Mouse (Mus musculus): ENCODE data around the gene Crtc2. TPM values are rescaled to one million over a fixed set of nuclear protein-coding genes. Genes with fewer than 3 reads are reported as not detected.

The Crtc2 gene
- polyA plus RNA-seq, 1 experiment from 2014 or later: 24.6 TPM

DNA sequence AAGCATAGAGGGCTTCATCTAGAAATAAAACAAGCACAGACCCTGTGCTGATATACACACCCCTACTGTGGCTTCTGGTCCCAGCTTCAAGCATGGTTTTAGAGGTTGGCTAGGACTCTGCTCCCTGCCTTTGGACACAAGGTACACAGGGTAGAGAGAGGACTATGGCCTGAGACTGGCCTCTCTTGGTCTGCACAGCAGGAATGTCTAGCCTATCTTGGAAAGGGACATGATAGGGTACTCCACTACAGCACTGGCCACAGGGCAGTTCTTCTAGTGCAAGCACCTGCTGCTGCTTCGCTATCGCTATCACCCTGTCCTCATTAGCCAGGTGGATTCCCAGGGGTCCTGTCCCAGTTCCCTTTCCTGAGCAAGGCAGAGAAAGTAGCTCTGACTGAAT is 12.7 kb upstream of the Crtc2 start:
- Histone ChIP-seq H3K4me1 (ENCODE audit: control insufficient read depth, insufficient read depth, low read length) (peaks cover 7% of the 10 kb centered on the region; the same call in 1 of the 2 replicates), H3K4me3 (ENCODE audit: low read depth, low read length) (no peak overlapping the region), H3K9ac (ENCODE audit: low read depth, low read length) (no peak overlapping the region), H3K4me2 (ENCODE audit: low read length) (no peak overlapping the region), H3K27ac (ENCODE audit: low read length) (no peak overlapping the region), H3K9me3 (replicated peaks; ENCODE audit: control insufficient read depth, low read length, poor library complexity, severe bottlenecking) (no peaks in the 10 kb centered on the region), H3K27me3 (ENCODE audit: control insufficient read depth, insufficient read depth, low read depth, low read length) (no peaks in the 10 kb centered on the region), H3K36me3 (ENCODE audit: control insufficient read depth, insufficient read depth, low read length) (peaks cover 2% of the 10 kb centered on the region; the same call in 1 of the 2 replicates)
- no peak for ATAC-seq
- WGBS: 86% methylated on average over 2 of the region's 2 CpGs

- 89% methylated on average over 10 of the region's 10 CpGs for WGBS
- H3K9me3 ChIP-seq (replicated peaks; ENCODE audit: control insufficient read depth, low read length, poor library complexity, severe bottlenecking): no peaks in the 10 kb centered on the region
- no peak overlapping the region for H3K4me3 ChIP-seq (ENCODE audit: low read depth, low read length)
- H3K4me1 ChIP-seq (ENCODE audit: control insufficient read depth, insufficient read depth, low read length): peaks cover 7% of the 10 kb centered on the region; the same call in 1 of the 2 replicates
- H3K27me3 ChIP-seq (ENCODE audit: control insufficient read depth, insufficient read depth, low read depth, low read length): no peaks in the 10 kb centered on the region
- H3K9ac ChIP-seq (ENCODE audit: low read depth, low read length): no peak overlapping the region
- no peak overlapping the region for H3K4me2 ChIP-seq (ENCODE audit: low read length)
- no peaks in the 10 kb centered on the region for H3K36me3 ChIP-seq (ENCODE audit: control insufficient read depth, insufficient read depth, low read length)
- H3K27ac ChIP-seq (ENCODE audit: low read length): no peak overlapping the region
- no peak for ATAC-seq
These were observed 12.1 kb upstream of the Crtc2 start for GRCm38 (mm10) chr3:90241669-90242358.

DNA sequence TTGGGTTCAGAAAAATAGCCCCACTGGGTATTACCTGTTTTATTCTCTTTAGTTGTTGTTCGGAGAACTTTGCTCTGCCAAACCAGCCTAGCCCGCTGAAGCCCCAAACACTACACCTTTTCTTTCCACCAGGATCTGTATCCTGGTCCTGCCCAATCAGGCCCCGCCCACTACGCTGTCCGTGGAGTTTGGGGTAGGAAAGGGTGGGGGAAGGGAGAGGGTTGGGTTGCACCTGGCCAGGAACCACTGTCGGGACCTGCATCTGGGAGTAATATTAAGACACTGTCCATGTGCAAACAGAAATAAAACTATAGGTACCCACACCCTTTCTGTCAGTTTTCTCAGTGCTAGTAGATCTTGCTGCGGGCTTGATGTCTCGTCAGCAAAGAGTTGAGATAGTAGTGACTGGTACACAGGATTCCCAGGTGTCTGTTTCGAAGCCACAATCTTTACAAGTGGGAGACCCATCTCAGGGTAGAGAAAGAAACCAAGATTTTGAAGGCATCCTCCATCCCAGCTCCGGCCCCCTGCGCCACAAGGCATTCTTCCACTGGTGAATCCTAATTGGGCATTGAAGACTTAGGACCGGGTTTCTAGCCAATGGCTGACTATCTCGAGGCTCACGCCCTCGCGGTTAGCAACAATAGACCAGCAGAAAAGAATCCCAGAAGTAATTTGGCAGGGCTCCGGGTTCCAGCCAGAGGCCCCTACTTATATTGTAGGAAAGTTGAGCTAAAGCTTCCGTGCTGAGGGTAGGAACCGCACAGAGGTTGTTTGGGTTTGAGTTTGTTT is 10.8 kb upstream of the Crtc2 start, which contains the start of gene Creb3l4:
Creb3l4 (minus strand) TSS at position 529 of the 792 bp plus-strand sequence.
- peak; percentile 31; the same call in 1 of the 2 replicates for ATAC-seq
- Histone ChIP-seq H3K27me3 (ENCODE audit: control insufficient read depth, insufficient read depth, low read depth, low read length) (no peaks in the 10 kb centered on the region), H3K27ac (ENCODE audit: low read length) (no peak within 1 kb of the TSS), H3K4me1 (ENCODE audit: control insufficient read depth, insufficient read depth, low read length) (peaks cover 9% of the 10 kb centered on the region; the same call in 1 of the 2 replicates), H3K4me3 (ENCODE audit: low read depth, low read length) (peak within 1 kb of the TSS; percentile 31), H3K9ac (ENCODE audit: low read depth, low read length) (peak within 1 kb of the TSS; percentile 47; the same call in 1 of the 2 replicates), H3K36me3 (ENCODE audit: control insufficient read depth, insufficient read depth, low read length) (no peaks in the 10 kb centered on the region), H3K4me2 (ENCODE audit: low read length) (peak within 1 kb of the TSS; percentile 65), H3K9me3 (replicated peaks; ENCODE audit: control insufficient read depth, low read length, poor library complexity, severe bottlenecking) (no peaks in the 10 kb centered on the region)
- WGBS: 2% methylated on average over 19 of the region's 19 CpGs

- H3K4me2 ChIP-seq (ENCODE audit: low read length): no peak overlapping the region
- no peak for ATAC-seq
- 80% methylated on average over 2 of the region's 2 CpGs for WGBS
- H3K36me3 ChIP-seq (ENCODE audit: control insufficient read depth, insufficient read depth, low read length): no peaks in the 10 kb centered on the region
- H3K4me3 ChIP-seq (ENCODE audit: low read depth, low read length): no peak overlapping the region
- no peak overlapping the region for H3K9ac ChIP-seq (ENCODE audit: low read depth, low read length)
- no peaks in the 10 kb centered on the region for H3K9me3 ChIP-seq (replicated peaks; ENCODE audit: control insufficient read depth, low read length, poor library complexity, severe bottlenecking)
- H3K4me1 ChIP-seq (ENCODE audit: control insufficient read depth, insufficient read depth, low read length): peaks cover 20% of the 10 kb centered on the region
- no peak overlapping the region for H3K27ac ChIP-seq (ENCODE audit: low read length)
- no peaks in the 10 kb centered on the region for H3K27me3 ChIP-seq (ENCODE audit: control insufficient read depth, insufficient read depth, low read depth, low read length)
These were observed 8.6 kb upstream of the Crtc2 start for GRCm38 (mm10) chr3:90245406-90245805.

- WGBS: 0% methylated on average over 3 of the region's 3 CpGs
- Histone ChIP-seq H3K4me3 (ENCODE audit: low read depth, low read length) (peak overlapping the region; percentile 72), H3K4me2 (ENCODE audit: low read length) (peak overlapping the region; percentile 73), H3K36me3 (ENCODE audit: control insufficient read depth, insufficient read depth, low read length) (no peaks in the 10 kb centered on the region), H3K4me1 (ENCODE audit: control insufficient read depth, insufficient read depth, low read length) (peaks cover 19% of the 10 kb centered on the region), H3K9me3 (replicated peaks; ENCODE audit: control insufficient read depth, low read length, poor library complexity, severe bottlenecking) (no peaks in the 10 kb centered on the region), H3K27ac (ENCODE audit: low read length) (peak overlapping the region; percentile 82), H3K27me3 (ENCODE audit: control insufficient read depth, insufficient read depth, low read depth, low read length) (no peaks in the 10 kb centered on the region), H3K9ac (ENCODE audit: low read depth, low read length) (peak overlapping the region; percentile 61)
- ATAC-seq: no peak
These were observed 6.4 kb upstream of the Crtc2 start for GRCm38 (mm10) chr3:90247630-90247959.

GRCm38 (mm10) chr3:90247960-90248745 is 5.8 kb upstream of the Crtc2 start, which contains the start of gene Slc39a1:
Gene Slc39a1, plus strand, starts transcription at chr3:90248172.
- ATAC-seq: peak; percentile 95
- peak within 1 kb of the TSS; percentile 86 for H3K9ac ChIP-seq (ENCODE audit: low read depth, low read length)
- H3K4me1 ChIP-seq (ENCODE audit: control insufficient read depth, insufficient read depth, low read length): peaks cover 15% of the 10 kb centered on the region
- WGBS: under 1% methylated on average over 36 of the region's 44 CpGs
- H3K27ac ChIP-seq (ENCODE audit: low read length): peak within 1 kb of the TSS; percentile 82
- H3K9me3 ChIP-seq (replicated peaks; ENCODE audit: control insufficient read depth, low read length, poor library complexity, severe bottlenecking): no peaks in the 10 kb centered on the region
- peak within 1 kb of the TSS; percentile 72 for H3K4me3 ChIP-seq (ENCODE audit: low read depth, low read length)
- H3K27me3 ChIP-seq (ENCODE audit: control insufficient read depth, insufficient read depth, low read depth, low read length): no peaks in the 10 kb centered on the region
- peak within 1 kb of the TSS; percentile 73 for H3K4me2 ChIP-seq (ENCODE audit: low read length)
- no peaks in the 10 kb centered on the region for H3K36me3 ChIP-seq (ENCODE audit: control insufficient read depth, insufficient read depth, low read length)

DNA sequence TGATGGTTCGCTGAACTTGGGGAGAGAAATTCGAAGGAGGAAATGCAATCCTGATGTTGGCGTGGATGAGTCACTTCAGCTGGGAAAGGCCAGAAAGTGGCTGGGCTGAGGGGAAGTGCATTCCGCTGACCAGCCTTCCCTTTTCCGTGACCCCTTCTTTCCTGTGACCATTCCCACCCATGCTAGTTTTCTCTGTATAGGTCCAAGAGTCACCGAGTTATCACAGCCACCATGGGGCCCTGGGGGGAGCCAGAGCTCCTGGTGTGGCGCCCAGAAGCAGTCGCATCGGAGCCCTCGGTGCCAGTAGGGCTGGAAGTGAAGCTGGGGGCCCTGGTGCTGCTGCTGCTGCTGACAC is 5.2 kb upstream of the Crtc2 start:
- peak overlapping the region; percentile 72 for H3K4me3 ChIP-seq (ENCODE audit: low read depth, low read length)
- peak overlapping the region; percentile 82 for H3K27ac ChIP-seq (ENCODE audit: low read length)
- H3K4me2 ChIP-seq (ENCODE audit: low read length): peak overlapping the region; percentile 73
- H3K9ac ChIP-seq (ENCODE audit: low read depth, low read length): peak overlapping the region; percentile 86
- 8% methylated on average over 10 of the region's 10 CpGs for WGBS
- H3K9me3 ChIP-seq (replicated peaks; ENCODE audit: control insufficient read depth, low read length, poor library complexity, severe bottlenecking): no peaks in the 10 kb centered on the region
- no peaks in the 10 kb centered on the region for H3K27me3 ChIP-seq (ENCODE audit: control insufficient read depth, insufficient read depth, low read depth, low read length)
- no peaks in the 10 kb centered on the region for H3K36me3 ChIP-seq (ENCODE audit: control insufficient read depth, insufficient read depth, low read length)
- ATAC-seq: no peak
- H3K4me1 ChIP-seq (ENCODE audit: control insufficient read depth, insufficient read depth, low read length): peaks cover 15% of the 10 kb centered on the region

DNA sequence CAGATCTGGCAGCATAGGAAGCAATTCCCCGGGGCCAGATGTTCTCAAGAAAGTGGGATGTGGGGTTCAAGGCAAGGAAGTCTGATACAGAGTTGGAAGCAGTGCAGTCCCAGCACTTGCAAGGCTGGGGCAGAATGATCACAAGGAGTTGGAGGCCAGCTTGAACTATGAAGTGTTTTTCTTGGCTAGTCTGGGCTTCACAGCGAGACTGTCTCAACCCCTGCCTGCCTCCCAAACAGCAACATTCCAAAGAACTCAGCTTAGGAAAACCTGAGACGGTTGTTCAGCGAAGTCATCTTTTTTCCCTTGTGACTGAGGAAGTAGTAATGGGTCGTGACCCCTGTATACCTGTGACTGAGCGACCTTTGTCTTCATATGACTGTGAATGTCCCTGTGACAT is 3.2 kb upstream of the Crtc2 start:
- WGBS: 87% methylated on average over 6 of the region's 6 CpGs

More for the DNA sequence above, 3.2 kb upstream of the Crtc2 start:
- Histone ChIP-seq H3K36me3 (ENCODE audit: control insufficient read depth, insufficient read depth, low read length) (no peaks in the 10 kb centered on the region), H3K4me2 (ENCODE audit: low read length) (no peak overlapping the region), H3K4me1 (ENCODE audit: control insufficient read depth, insufficient read depth, low read length) (peaks cover 25% of the 10 kb centered on the region), H3K27me3 (ENCODE audit: control insufficient read depth, insufficient read depth, low read depth, low read length) (no peaks in the 10 kb centered on the region), H3K9ac (ENCODE audit: low read depth, low read length) (no peak overlapping the region), H3K27ac (ENCODE audit: low read length) (no peak overlapping the region), H3K9me3 (replicated peaks; ENCODE audit: control insufficient read depth, low read length, poor library complexity, severe bottlenecking) (no peaks in the 10 kb centered on the region), H3K4me3 (ENCODE audit: low read depth, low read length) (no peak overlapping the region)
- no peak for ATAC-seq

Data from midbrain, embryonic 16.5 days (tissue).